Mouse (Mus musculus) embryonic facial prominence, embryonic 13.5 days (tissue): Measurements from ENCODE around the gene Xpa. TPM values are rescaled to one million over a fixed set of nuclear protein-coding genes. Genes with fewer than 3 reads are reported as not detected.

Experiments
- ATAC-seq: fragments of 200-750 bp; cut with Nextera tagmentation; 2 replicates; pipeline ENCODE4 v1.8.0; 2017; ENCODE audit warnings: low read depth; ENCODE audit not compliant: insufficient number of reproducible peaks, insufficient read depth, low FRiP score, low TSS enrichment
- H3K27ac ChIP-seq: fragments of 300-500 bp; sonication (generic); 2 replicates; pipeline ENCODE4 v1.5.1; 2015; ENCODE audit warnings: moderate library complexity, mild to moderate bottlenecking, inconsistent platforms
- H3K27me3 ChIP-seq: fragments of 300-500 bp; sonication (generic); 2 replicates; pipeline ENCODE4 v1.6.1; 2015; ENCODE audit warnings: mild to moderate bottlenecking, inconsistent platforms
- H3K36me3 ChIP-seq: fragments of 300-500 bp; sonication (generic); 2 replicates; pipeline ENCODE4 v1.6.1; 2015; ENCODE audit warnings: mild to moderate bottlenecking, inconsistent platforms
- H3K4me1 ChIP-seq: fragments of 300-500 bp; sonication (generic); 2 replicates; pipeline ENCODE4 v1.6.1; 2015; ENCODE audit warnings: inconsistent platforms
- H3K4me2 ChIP-seq: fragments of 300-500 bp; sonication (generic); 2 replicates; pipeline ENCODE4 v1.6.1; 2015; ENCODE audit warnings: moderate library complexity, mild to moderate bottlenecking, inconsistent platforms
- H3K4me3 ChIP-seq: fragments of 300-500 bp; sonication (generic); 2 replicates; pipeline ENCODE4 v1.5.1; 2015; ENCODE audit warnings: mild to moderate bottlenecking, inconsistent platforms
- H3K9ac ChIP-seq: fragments of 300-500 bp; sonication (generic); 2 replicates; pipeline ENCODE4 v1.6.1; 2015; ENCODE audit warnings: mild to moderate bottlenecking, inconsistent platforms
- H3K9me3 ChIP-seq: fragments of 300-500 bp; sonication (generic); 2 replicates; pipeline ENCODE4 v1.6.1; 2016; ENCODE audit warnings: inconsistent platforms
- WGBS: fragments of 180-500 bp; shearing (Covaris S2); methylation state at CpG from one replicate; pipeline ENCODE4 v1.1.7; 2015; ENCODE audit warnings: mixed read lengths; 5-methylcytosine and 5-hydroxymethylcytosine counted together
- polyA plus RNA-seq: library from polyadenylated mRNA; unstranded; fragments of >200 nt; fragmentation: Nextera tagmentation; extraction: Ambion mirVana; gene quantifications from 2 replicates; pipeline ENCODE4 v1.2.1, GENCODE M21; 2015

Gene Xpa
- polyA plus RNA-seq, 1 experiment from 2014 or later = 31.7 TPM

GRCm38 (mm10) chr4:46144323-46144722, 51.8 kb downstream of the Xpa start:
- Histone ChIP-seq H3K27ac (no peak overlapping the region), H3K4me2 (no peak overlapping the region), H3K9ac (no peak overlapping the region), H3K27me3 (no peaks in the 10 kb centered on the region), H3K36me3 (peaks cover 31% of the 10 kb centered on the region), H3K9me3 (no peaks in the 10 kb centered on the region), H3K4me1 (peaks cover 11% of the 10 kb centered on the region), H3K4me3 (no peak overlapping the region)
- 73% methylated on average over 3 of the region's 3 CpGs for WGBS
- no peak for ATAC-seq

- Histone ChIP-seq H3K4me1 (peaks cover 19% of the 10 kb centered on the region), H3K4me2 (peak within 1 kb of the TSS; percentile 82), H3K36me3 (peaks cover 17% of the 10 kb centered on the region), H3K9ac (peak within 1 kb of the TSS; percentile 95), H3K27me3 (no peaks in the 10 kb centered on the region), H3K27ac (peak within 1 kb of the TSS; percentile 96), H3K4me3 (peak within 1 kb of the TSS; percentile 91), H3K9me3 (no peaks in the 10 kb centered on the region)
- WGBS = under 1% methylated on average over 87 of the region's 90 CpGs
- peak; percentile 81 for ATAC-seq
Observed at GRCm38 (mm10) chr4:46138287-46139222, 57.6 kb downstream of the Xpa start, which contains the start of the genes Ncbp1 and Tstd2. TSS of gene Ncbp1 (plus strand) at chr4:46138613. TSS of gene Tstd2 (minus strand) at chr4:46138694.

- ATAC-seq = peak; percentile 76
- H3K27ac ChIP-seq = peak overlapping the region; percentile 96
- peaks cover 23% of the 10 kb centered on the region for H3K36me3 ChIP-seq
- H3K9me3 ChIP-seq = no peaks in the 10 kb centered on the region
- H3K4me2 ChIP-seq = peak overlapping the region; percentile 82
- peak overlapping the region; percentile 95 for H3K9ac ChIP-seq
- peaks cover 19% of the 10 kb centered on the region for H3K4me1 ChIP-seq
- peak overlapping the region; percentile 91 for H3K4me3 ChIP-seq
- 7% methylated on average over 17 of the region's 17 CpGs for WGBS
- no peaks in the 10 kb centered on the region for H3K27me3 ChIP-seq
Observed at GRCm38 (mm10) chr4:46137629-46138286, 58.4 kb downstream of the Xpa start.

GRCm38 (mm10) chr4:46131791-46132190, 64.3 kb downstream of the Xpa start:
- Histone ChIP-seq H3K4me2 (no peak overlapping the region), H3K9ac (no peak overlapping the region), H3K36me3 (peaks cover 74% of the 10 kb centered on the region), H3K27ac (no peak overlapping the region), H3K4me3 (no peak overlapping the region), H3K27me3 (no peaks in the 10 kb centered on the region), H3K4me1 (peaks cover 2% of the 10 kb centered on the region), H3K9me3 (no peaks in the 10 kb centered on the region)
- ATAC-seq = no peak
- 89% methylated on average over 6 of the region's 6 CpGs for WGBS

- no peak overlapping the region for H3K27ac ChIP-seq
- H3K4me1 ChIP-seq = no peaks in the 10 kb centered on the region
- no peaks in the 10 kb centered on the region for H3K27me3 ChIP-seq
- no peak for ATAC-seq
- no peak overlapping the region for H3K4me2 ChIP-seq
- no peak overlapping the region for H3K4me3 ChIP-seq
- whole genome bisulfite sequencing = 75% methylated on average over 3 of the region's 3 CpGs
- peaks cover 88% of the 10 kb centered on the region for H3K36me3 ChIP-seq
- H3K9me3 ChIP-seq = no peaks in the 10 kb centered on the region
- no peak overlapping the region for H3K9ac ChIP-seq
Observed at GRCm38 (mm10) chr4:46130221-46130620, 65.9 kb downstream of the Xpa start.

- Histone ChIP-seq H3K36me3 (peaks cover 89% of the 10 kb centered on the region), H3K4me3 (no peak overlapping the region), H3K27ac (no peak overlapping the region), H3K4me2 (no peak overlapping the region), H3K4me1 (no peaks in the 10 kb centered on the region), H3K9ac (no peak overlapping the region), H3K27me3 (no peaks in the 10 kb centered on the region), H3K9me3 (no peaks in the 10 kb centered on the region)
- ATAC-seq = no peak
- 91% methylated on average over 8 of the region's 8 CpGs for WGBS
Observed at GRCm38 (mm10) chr4:46129311-46130004, 66.7 kb downstream of the Xpa start.

GRCm38 (mm10) chr4:46126541-46126940, 69.6 kb downstream of the Xpa start:
- H3K4me1 ChIP-seq = no peaks in the 10 kb centered on the region
- no peak overlapping the region for H3K27ac ChIP-seq
- no peak overlapping the region for H3K4me2 ChIP-seq
- no peak for ATAC-seq
- no peak overlapping the region for H3K9ac ChIP-seq
- H3K27me3 ChIP-seq = no peaks in the 10 kb centered on the region
- H3K4me3 ChIP-seq = no peak overlapping the region
- 58% methylated on average over 2 of the region's 2 CpGs for WGBS
- H3K36me3 ChIP-seq = peaks cover 89% of the 10 kb centered on the region
- no peaks in the 10 kb centered on the region for H3K9me3 ChIP-seq

GRCm38 (mm10) chr4:46123358-46123757, 72.8 kb downstream of the Xpa start:
- no peak overlapping the region for H3K4me3 ChIP-seq
- no peaks in the 10 kb centered on the region for H3K4me1 ChIP-seq
- no peaks in the 10 kb centered on the region for H3K9me3 ChIP-seq
- no peak overlapping the region for H3K4me2 ChIP-seq
- H3K27ac ChIP-seq = no peak overlapping the region
- WGBS = 86% methylated on average over 6 of the region's 6 CpGs
- peaks cover 92% of the 10 kb centered on the region for H3K36me3 ChIP-seq
- no peaks in the 10 kb centered on the region for H3K27me3 ChIP-seq
- ATAC-seq = no peak
- H3K9ac ChIP-seq = no peak overlapping the region

GRCm38 (mm10) chr4:46120767-46121166, 75.3 kb downstream of the Xpa start:
- Histone ChIP-seq H3K4me1 (no peaks in the 10 kb centered on the region), H3K27ac (no peak overlapping the region), H3K9me3 (no peaks in the 10 kb centered on the region), H3K4me2 (no peak overlapping the region), H3K4me3 (no peak overlapping the region), H3K27me3 (no peaks in the 10 kb centered on the region), H3K36me3 (peaks cover 98% of the 10 kb centered on the region), H3K9ac (no peak overlapping the region)
- no peak for ATAC-seq
- 85% methylated on average over 3 of the region's 3 CpGs for WGBS

GRCm38 (mm10) chr4:46119514-46120094, 76.5 kb downstream of the Xpa start:
- Histone ChIP-seq H3K9ac (no peak overlapping the region), H3K4me1 (no peaks in the 10 kb centered on the region), H3K27me3 (no peaks in the 10 kb centered on the region), H3K9me3 (no peaks in the 10 kb centered on the region), H3K36me3 (peaks cover 96% of the 10 kb centered on the region), H3K27ac (no peak overlapping the region), H3K4me2 (no peak overlapping the region), H3K4me3 (no peak overlapping the region)
- ATAC-seq = no peak
- 89% methylated on average over 14 of the region's 14 CpGs for WGBS

GRCm38 (mm10) chr4:46117536-46117935, 78.6 kb downstream of the Xpa start:
- ATAC-seq = no peak
- Histone ChIP-seq H3K4me3 (no peak overlapping the region), H3K27ac (no peak overlapping the region), H3K27me3 (no peaks in the 10 kb centered on the region), H3K9ac (no peak overlapping the region), H3K4me2 (no peak overlapping the region), H3K9me3 (no peaks in the 10 kb centered on the region), H3K4me1 (no peaks in the 10 kb centered on the region), H3K36me3 (peaks cover 90% of the 10 kb centered on the region)
- 95% methylated on average over 4 of the region's 4 CpGs for WGBS
